Mouse (Mus musculus) heart, postnatal 0 days (tissue): ENCODE measurements at regions not wholly inside any gene's neighbourhood (a gene's known extent, or its start where the extent isn't known, plus 50 kb on each side); places are given as distances from the start of the nearest gene placed in this dataset.

Experiments used
- CTCF ChIP-seq: IDR thresholded peaks from 2 replicates; pipeline ENCODE4 v1.5.1; 2016; ENCODE audit warnings: antibody characterized with exemption, control low read depth, low read depth
- EP300 ChIP-seq: IDR thresholded peaks from 2 replicates; pipeline ENCODE4 v1.6.1; 2016; ENCODE audit warnings: antibody characterized with exemption, low read depth

- TF ChIP-seq EP300 (no peak), CTCF (no peak)
These were observed 161.6 kb downstream of the Hibadh start for GRCm38 (mm10) chr6:52478624-52479023.
